Mouse (Mus musculus): ENCODE measurements at regions not wholly inside any gene's neighbourhood (a gene's known extent, or its start where the extent isn't known, plus 50 kb on each side); places are given as distances from the start of the nearest gene placed in this dataset.

DNA sequence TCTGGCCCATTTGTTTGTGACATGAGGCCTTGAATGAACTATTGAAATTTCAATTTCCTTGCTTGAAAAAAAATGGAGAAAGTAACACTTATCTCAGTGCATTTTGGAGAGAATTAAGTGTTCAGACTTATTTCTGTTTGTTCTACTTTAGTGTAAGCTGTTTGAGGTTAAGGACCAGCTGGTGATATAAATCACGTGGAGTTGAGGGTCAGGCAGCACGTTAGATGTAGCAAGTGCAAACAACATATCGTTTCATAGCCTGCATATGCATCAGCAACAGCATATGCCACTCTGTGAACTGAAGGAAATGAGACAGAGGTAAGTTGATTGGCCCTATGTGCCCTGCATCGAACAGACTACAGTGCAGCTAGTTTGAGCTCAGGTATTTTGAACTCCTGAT lies 90.7 kb upstream of the Osmr start:
- ATAC-seq (no peak), DNase-seq (ENCODE audit: low read depth, low spot score) (no peak)
- in situ Hi-C loops (cut with MboI; ENCODE audit: low pct_unique_long_range_greater_than_20kb), result no loop called here
- H3K27me3 ChIP-seq, result no peaks in the 10 kb centered on the region
- POLR2A ChIA-PET, result interaction anchor here (0.6 kb wide), 1 partner anchor 92 kb away, joined by 4 read pairs; no protein-coding TSS in a partner anchor
- TF ChIP-seq CTCF (IDR thresholded peaks at IDR 0.05), result no peak
- CTCF ChIA-PET, result interaction anchor here (0.8 to 1.7 kb wide), 5 partner anchors 9 to 52 kb away, joined by 3 to 5 read pairs (median 4); no protein-coding TSS in a partner anchor

DNA sequence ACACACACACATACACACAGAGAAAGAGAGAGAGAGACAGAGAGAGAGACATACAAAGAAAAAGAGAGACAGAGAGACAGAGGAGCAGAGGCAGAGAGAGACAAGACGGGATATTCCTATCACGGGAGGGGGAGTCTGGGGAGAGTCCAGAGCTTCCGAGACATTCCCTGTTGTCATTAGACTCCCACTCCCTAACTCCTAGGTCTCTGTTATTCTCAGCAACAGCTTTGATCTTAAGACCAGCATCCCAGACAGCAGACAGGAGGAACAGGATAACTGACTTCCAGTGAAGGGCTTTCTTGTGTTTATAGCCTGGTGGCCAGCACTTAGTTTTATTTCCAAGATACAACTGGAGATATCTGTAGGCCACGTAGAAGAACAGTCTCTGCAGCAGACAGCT lies 99.6 kb upstream of the Osmr start:
- TF ChIP-seq CTCF (IDR thresholded peaks at IDR 0.05), result no peak
- CTCF ChIA-PET, result interaction anchor here (1.0 to 1.3 kb wide), 4 partner anchors 9 to 74 kb away, joined by 3 to 5 read pairs (median 3); no protein-coding TSS in a partner anchor
- DNase-seq (ENCODE audit: low read depth, low spot score), result no peak
- H3K27me3 ChIP-seq, result no peaks in the 10 kb centered on the region
- POLR2A ChIA-PET, result no interaction called here
- ATAC-seq, result no peak
- in situ Hi-C loops (cut with MboI; ENCODE audit: low pct_unique_long_range_greater_than_20kb), result no loop called here

DNA sequence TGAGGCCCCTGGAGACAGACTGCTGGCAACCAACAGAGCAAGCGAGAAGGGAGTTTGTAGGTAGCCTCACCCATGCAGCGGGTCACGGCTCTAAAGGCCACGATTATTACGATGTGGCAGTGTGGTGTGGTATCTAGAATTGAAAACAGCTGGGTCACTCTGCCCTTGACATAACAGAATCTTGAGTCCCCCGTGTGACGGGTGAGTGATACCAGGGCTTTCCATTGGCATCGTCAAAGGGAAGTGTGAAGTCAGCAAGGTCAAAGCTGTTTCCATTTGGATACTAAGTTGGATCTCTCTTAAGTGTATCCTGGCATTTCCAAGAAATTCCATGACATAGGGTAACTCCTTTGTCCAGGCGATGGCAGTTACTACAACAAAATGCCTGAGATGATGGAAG lies 106.7 kb upstream of the Osmr start:
- POLR2A ChIA-PET, result no interaction called here
- ATAC-seq, result no peak

DNA sequence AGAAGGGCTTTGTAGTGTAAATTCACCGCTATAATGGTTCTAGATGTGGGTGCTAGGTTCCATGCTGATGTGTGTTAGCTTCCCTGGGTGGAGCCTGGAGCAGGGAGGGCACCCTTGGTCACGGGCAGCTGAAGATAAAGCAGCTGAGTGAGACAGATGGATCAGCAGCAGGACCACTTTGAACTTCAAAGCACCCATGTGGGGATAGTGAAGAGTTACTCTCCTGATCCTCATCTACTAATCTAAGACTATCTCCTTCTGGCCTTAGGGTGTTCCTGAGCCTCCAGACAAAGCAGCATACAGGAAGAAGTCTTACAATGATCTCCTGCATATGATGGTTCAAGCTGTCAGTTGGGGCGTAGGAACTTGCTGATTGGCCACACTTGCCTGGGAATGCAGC lies 107.1 kb upstream of the Lifr start:
- TF ChIP-seq CTCF (IDR thresholded peaks at IDR 0.05), result no peak
- no peak for ATAC-seq
- H3K27me3 ChIP-seq, result no peaks in the 10 kb centered on the region
- ChIA-PET CTCF (no interaction called here), POLR2A (no interaction called here)
- DNase-seq (ENCODE audit: low read depth, low spot score), result no peak
- in situ Hi-C loops (cut with MboI; ENCODE audit: low pct_unique_long_range_greater_than_20kb), result no loop called here

More for the DNA sequence above, 106.7 kb upstream of the Osmr start:
- CTCF ChIA-PET, result no interaction called here
- H3K27me3 ChIP-seq, result no peaks in the 10 kb centered on the region
- in situ Hi-C loops (cut with MboI; ENCODE audit: low pct_unique_long_range_greater_than_20kb), result no loop called here
- TF ChIP-seq CTCF (IDR thresholded peaks at IDR 0.05), result no peak
- no peak for DNase-seq (ENCODE audit: low read depth, low spot score)

DNA sequence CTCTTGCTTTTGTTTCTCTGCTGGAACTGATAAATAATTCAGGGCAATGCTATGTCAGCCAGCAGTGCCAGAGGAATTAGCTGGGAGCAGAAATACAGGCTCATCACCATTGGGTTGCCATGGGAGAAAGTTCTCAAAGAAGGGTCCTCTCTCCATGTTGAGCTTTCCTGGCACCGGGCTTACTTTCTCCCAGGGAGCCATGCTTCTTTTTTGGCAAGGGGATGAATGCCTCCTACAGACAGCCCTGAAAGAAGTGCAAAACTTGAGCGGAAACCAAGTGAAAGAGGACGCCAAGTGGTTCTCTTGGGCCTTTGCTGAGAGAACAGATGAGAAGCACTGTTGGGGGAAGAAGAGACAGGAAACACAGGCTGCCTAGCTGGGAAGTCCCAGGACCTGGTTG lies 102.2 kb upstream of the Lifr start:
- TF ChIP-seq CTCF (IDR thresholded peaks at IDR 0.05), result no peak
- POLR2A ChIA-PET, result interaction anchor here (1.1 kb wide), 1 partner anchor 74 kb away, joined by 3 read pairs; no protein-coding TSS in a partner anchor

DNA sequence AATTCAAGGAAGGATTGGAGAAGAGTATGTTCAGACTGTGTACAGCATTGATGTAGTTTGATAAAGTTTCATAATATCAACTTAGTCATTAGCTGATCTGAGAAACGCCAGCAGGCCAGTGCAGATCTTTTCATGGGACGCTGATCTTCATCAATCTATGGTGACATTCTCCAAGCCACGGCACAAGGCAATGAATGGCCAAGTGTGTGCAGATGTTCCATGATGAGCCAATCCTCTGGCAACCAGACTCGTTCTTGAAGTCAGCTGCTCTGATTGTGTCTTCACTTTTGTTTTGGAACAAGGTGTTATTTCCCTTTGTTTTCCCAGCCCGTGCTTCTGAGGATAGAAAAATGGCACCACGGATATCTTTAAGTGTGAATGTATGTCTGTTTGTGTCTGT lies 101.3 kb upstream of the Lifr start:
- no peak for TF ChIP-seq CTCF (IDR thresholded peaks at IDR 0.05)
- POLR2A ChIA-PET, result interaction anchor here (0.6 kb wide), 1 partner anchor 69 kb away, joined by 3 read pairs; no protein-coding TSS in a partner anchor
- DNase-seq (ENCODE audit: low read depth, low spot score) (no peak), ATAC-seq (no peak)
- in situ Hi-C loops (cut with MboI; ENCODE audit: low pct_unique_long_range_greater_than_20kb), result no loop called here
- no peaks in the 10 kb centered on the region for H3K27me3 ChIP-seq
- CTCF ChIA-PET, result no interaction called here

More for the DNA sequence above, 102.2 kb upstream of the Lifr start:
- H3K27me3 ChIP-seq, result no peaks in the 10 kb centered on the region
- DNase-seq (ENCODE audit: low read depth, low spot score), result no peak
- ATAC-seq, result no peak
- CTCF ChIA-PET, result no interaction called here
- in situ Hi-C loops (cut with MboI; ENCODE audit: low pct_unique_long_range_greater_than_20kb), result no loop called here

DNA sequence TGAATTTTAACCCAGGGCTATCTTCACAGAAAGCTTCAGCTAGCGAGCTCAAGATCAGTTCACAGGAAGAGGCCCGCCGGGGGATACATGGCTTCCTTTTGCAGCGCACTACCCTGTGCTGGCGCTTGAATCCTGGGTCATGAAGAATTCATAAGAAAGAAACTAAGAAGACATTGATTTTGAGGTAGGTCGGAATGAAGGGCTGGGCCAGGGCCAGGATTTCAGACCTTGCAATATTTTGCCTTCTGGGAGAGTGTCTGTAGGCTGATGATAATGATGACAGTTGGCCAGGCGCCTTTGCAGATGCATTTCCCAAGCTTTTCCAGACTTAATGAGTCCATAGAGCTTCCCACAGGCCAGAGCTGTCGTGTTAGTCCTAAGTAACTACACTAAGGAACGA lies 97.2 kb upstream of the Lifr start:
- H3K27me3 ChIP-seq, result no peaks in the 10 kb centered on the region
- ChIA-PET CTCF (interaction anchor here (1.0 to 1.4 kb wide), 4 partner anchors 11 to 40 kb away, joined by 3 to 5 read pairs (median 4); no protein-coding TSS in a partner anchor), POLR2A (no interaction called here)

DNA sequence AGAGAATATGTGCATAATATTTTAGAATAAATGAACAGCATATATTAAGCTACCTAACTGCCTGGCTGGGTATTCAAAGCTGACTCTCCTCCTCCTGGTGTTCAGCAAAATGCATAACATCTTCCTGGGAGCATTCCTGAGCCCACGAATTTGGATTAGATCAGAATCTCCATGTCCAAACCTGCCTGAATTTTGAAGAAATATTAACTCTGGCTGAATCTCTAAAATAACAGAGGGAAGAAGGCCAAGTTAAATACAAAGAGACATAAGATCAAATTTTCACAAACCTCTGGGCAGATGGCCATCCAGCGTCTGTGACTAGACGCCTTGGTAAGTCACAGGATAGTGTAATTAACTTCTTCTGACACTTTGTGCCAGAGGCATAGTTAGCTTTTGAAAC lies 95.2 kb upstream of the Lifr start:
- ChIA-PET POLR2A (interaction anchor here (0.6 to 0.7 kb wide), 2 partner anchors 138 to 151 kb away, joined by 3 to 5 read pairs; no protein-coding TSS in a partner anchor), CTCF (interaction anchor here (1.1 to 1.2 kb wide), 3 partner anchors 11 to 67 kb away, joined by 3 read pairs; no protein-coding TSS in a partner anchor)
- peak; percentile 42 for TF ChIP-seq CTCF (IDR thresholded peaks at IDR 0.05)
- no peaks in the 10 kb centered on the region for H3K27me3 ChIP-seq
- ATAC-seq (peak; percentile 54), DNase-seq (ENCODE audit: low read depth, low spot score) (peak; percentile 57)
- in situ Hi-C loops (cut with MboI; ENCODE audit: low pct_unique_long_range_greater_than_20kb), result loop anchor here (5.0 kb wide), 1 partner anchor 83 kb away; no protein-coding TSS in a partner anchor

More for the DNA sequence above, 97.2 kb upstream of the Lifr start:
- ATAC-seq, result no peak
- no peak for DNase-seq (ENCODE audit: low read depth, low spot score)
- in situ Hi-C loops (cut with MboI; ENCODE audit: low pct_unique_long_range_greater_than_20kb), result no loop called here
- TF ChIP-seq CTCF (IDR thresholded peaks at IDR 0.05), result no peak

DNA sequence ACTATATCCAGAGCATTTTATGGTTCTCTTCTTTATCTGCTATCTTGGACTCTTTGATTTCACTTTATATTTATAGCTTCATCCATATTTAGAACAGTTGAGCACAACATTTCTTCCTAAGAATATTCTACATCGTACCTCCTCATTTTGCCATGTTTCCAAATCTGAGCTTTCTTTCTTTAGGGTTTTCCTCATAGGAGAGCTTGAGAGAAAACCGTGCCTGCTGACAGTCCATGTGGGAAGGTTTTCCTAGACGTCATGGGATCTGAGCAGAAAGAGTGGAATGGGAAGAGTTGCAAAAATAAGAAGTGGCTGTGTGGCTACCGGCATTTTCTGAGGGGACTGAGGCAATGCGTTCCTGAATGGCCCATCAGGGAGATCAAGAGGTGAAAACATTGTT lies 92.5 kb upstream of the Lifr start:
- ATAC-seq (no peak), DNase-seq (ENCODE audit: low read depth, low spot score) (no peak)
- ChIA-PET CTCF (interaction anchor here (1.2 kb wide), 1 partner anchor 11 kb away, joined by 6 read pairs; no protein-coding TSS in a partner anchor), POLR2A (no interaction called here)
- TF ChIP-seq CTCF (IDR thresholded peaks at IDR 0.05), result no peak
- no peaks in the 10 kb centered on the region for H3K27me3 ChIP-seq
- in situ Hi-C loops (cut with MboI; ENCODE audit: low pct_unique_long_range_greater_than_20kb), result loop anchor here (5.0 kb wide), 1 partner anchor 86 kb away; no protein-coding TSS in a partner anchor

DNA sequence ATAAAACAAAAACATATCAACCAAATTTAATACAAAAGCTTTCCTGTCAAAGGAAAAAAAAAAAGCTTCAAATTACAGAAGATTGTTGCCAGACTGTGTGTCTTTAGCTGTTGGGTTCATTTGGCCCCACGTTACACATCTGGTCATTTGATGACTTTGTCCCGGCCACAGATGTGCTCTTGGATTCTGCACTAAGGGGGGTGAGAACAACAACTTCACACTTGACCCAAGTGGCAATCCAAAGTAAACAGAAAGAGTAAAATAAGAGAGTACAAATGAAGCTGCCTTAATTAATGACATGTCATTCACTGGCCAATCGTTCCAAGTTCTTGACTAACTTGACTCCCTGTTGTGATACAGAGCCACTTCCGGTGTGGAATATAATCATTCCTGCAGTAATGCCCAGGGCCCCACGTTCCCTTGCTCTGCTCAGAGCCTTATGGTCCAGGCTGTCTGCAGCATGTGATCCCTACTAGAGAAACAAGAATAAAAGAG lies 91.8 kb upstream of the Lifr start:
- POLR2A ChIA-PET, result interaction anchor here (0.7 kb wide), 1 partner anchor 333 kb away, joined by 3 read pairs; no protein-coding TSS in a partner anchor
- CTCF ChIA-PET, result interaction anchor here (1.2 kb wide), 1 partner anchor 10 kb away, joined by 6 read pairs; no protein-coding TSS in a partner anchor
- in situ Hi-C loops (cut with MboI; ENCODE audit: low pct_unique_long_range_greater_than_20kb), result loop anchor here (5.0 kb wide), 1 partner anchor 86 kb away; no protein-coding TSS in a partner anchor
- no peak for DNase-seq (ENCODE audit: low read depth, low spot score)
- H3K27me3 ChIP-seq, result no peaks in the 10 kb centered on the region
- TF ChIP-seq CTCF (IDR thresholded peaks at IDR 0.05), result no peak
- no peak for ATAC-seq

DNA sequence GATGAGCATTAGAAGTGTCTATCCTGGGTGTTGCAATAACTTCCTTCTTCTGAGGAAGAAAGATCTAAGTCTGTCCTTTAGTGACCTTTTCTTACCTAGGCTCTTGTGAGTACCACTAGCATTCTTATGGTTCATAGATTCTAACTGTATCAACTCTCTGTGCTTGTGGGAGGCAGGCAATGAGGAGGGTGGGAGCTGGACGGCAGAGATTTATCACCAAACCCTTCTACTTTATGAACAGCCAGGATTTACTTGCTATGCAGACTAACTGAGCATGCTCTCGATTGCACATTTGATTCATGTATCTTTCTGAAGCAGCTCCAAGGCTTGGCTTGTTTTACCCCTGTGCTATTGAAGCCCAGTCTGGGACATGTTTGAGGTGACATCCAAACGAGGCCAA lies 90.7 kb upstream of the Lifr start:
- ATAC-seq (no peak), DNase-seq (ENCODE audit: low read depth, low spot score) (no peak)
- ChIA-PET CTCF (interaction anchor here (2.0 kb wide), 1 partner anchor 10 kb away, joined by 7 read pairs; no protein-coding TSS in a partner anchor), POLR2A (interaction anchor here (1.0 kb wide), 1 partner anchor 9 kb away, joined by 3 read pairs; no protein-coding TSS in a partner anchor)
- no peak for TF ChIP-seq CTCF (IDR thresholded peaks at IDR 0.05)
- no peaks in the 10 kb centered on the region for H3K27me3 ChIP-seq
- in situ Hi-C loops (cut with MboI; ENCODE audit: low pct_unique_long_range_greater_than_20kb), result loop anchor here (5.0 kb wide), 1 partner anchor 87 kb away; no protein-coding TSS in a partner anchor
